Mouse (Mus musculus): Measurements from ENCODE around the gene Tle6. TPM values are rescaled to one million over a fixed set of nuclear protein-coding genes. Genes with fewer than 3 reads are reported as not detected.
A peak's percentile ranks its signal among the peaks of the same experiment; 100 is the strongest.

Tle6 gene
- polyA plus RNA-seq, 1 experiment from 2014 or later: 17.1 TPM

GRCm38 (mm10) chr10:81627836-81628220 lies 27.0 kb upstream of the Tle6 start:
- Histone ChIP-seq H3K4me1 (ENCODE audit: control insufficient read depth, insufficient read depth, low read length) (peaks cover 9% of the 10 kb centered on the region), H3K27me3 (replicated peaks; ENCODE audit: control insufficient read depth, insufficient read depth, low read length) (no peaks in the 10 kb centered on the region), H3K9ac (ENCODE audit: low read depth, low read length) (peak overlapping the region; percentile 79), H3K9me3 (ENCODE audit: control insufficient read depth, low read length) (no peaks in the 10 kb centered on the region), H3K27ac (replicated peaks; ENCODE audit: low read depth, low read length) (peak overlapping the region; percentile 92), H3K4me3 (ENCODE audit: low read depth, low read length) (peak overlapping the region; percentile 75), H3K4me2 (ENCODE audit: low read depth, low read length) (peak overlapping the region; percentile 85), H3K36me3 (ENCODE audit: control insufficient read depth, insufficient read depth, low read length) (peaks cover 30% of the 10 kb centered on the region)
- WGBS: 48% methylated on average over 7 of the region's 7 CpGs
- DNase-seq (ENCODE audit: low spot score) (no peak), ATAC-seq (ENCODE audit: low read depth) (no peak)

- WGBS: 4% methylated on average over 40 of the region's 40 CpGs
- peaks cover 36% of the 10 kb centered on the region for H3K36me3 ChIP-seq (ENCODE audit: control insufficient read depth, insufficient read depth, low read length)
- peak; percentile 99 for DNase-seq (ENCODE audit: low spot score)
- no peaks in the 10 kb centered on the region for H3K9me3 ChIP-seq (ENCODE audit: control insufficient read depth, low read length)
- H3K4me2 ChIP-seq (ENCODE audit: low read depth, low read length): peak within 1 kb of the TSS; percentile 85
- peak; percentile 92 for ATAC-seq (ENCODE audit: low read depth)
- peak within 1 kb of the TSS; percentile 79 for H3K9ac ChIP-seq (ENCODE audit: low read depth, low read length)
- H3K4me1 ChIP-seq (ENCODE audit: control insufficient read depth, insufficient read depth, low read length): peaks cover 9% of the 10 kb centered on the region
- H3K4me3 ChIP-seq (ENCODE audit: low read depth, low read length): peak within 1 kb of the TSS; percentile 75
- peak within 1 kb of the TSS; percentile 92 for H3K27ac ChIP-seq (replicated peaks; ENCODE audit: low read depth, low read length)
- no peaks in the 10 kb centered on the region for H3K27me3 ChIP-seq (replicated peaks; ENCODE audit: control insufficient read depth, insufficient read depth, low read length)
These were observed 26.3 kb upstream of the Tle6 start, which contains the start of gene Sirt6 for GRCm38 (mm10) chr10:81626994-81627835. Sirt6 (minus strand) TSS chr10:81627797.

GRCm38 (mm10) chr10:81626101-81626993 lies 25.5 kb upstream of the Tle6 start:
- peak overlapping the region; percentile 79 for H3K9ac ChIP-seq (ENCODE audit: low read depth, low read length)
- no peak for DNase-seq (ENCODE audit: low spot score)
- H3K4me2 ChIP-seq (ENCODE audit: low read depth, low read length): peak overlapping the region; percentile 85
- WGBS: 89% methylated on average over 22 of the region's 22 CpGs
- H3K36me3 ChIP-seq (ENCODE audit: control insufficient read depth, insufficient read depth, low read length): peaks cover 44% of the 10 kb centered on the region
- peaks cover 9% of the 10 kb centered on the region for H3K4me1 ChIP-seq (ENCODE audit: control insufficient read depth, insufficient read depth, low read length)
- no peaks in the 10 kb centered on the region for H3K27me3 ChIP-seq (replicated peaks; ENCODE audit: control insufficient read depth, insufficient read depth, low read length)
- no peak for ATAC-seq (ENCODE audit: low read depth)
- H3K4me3 ChIP-seq (ENCODE audit: low read depth, low read length): peak overlapping the region; percentile 75
- peak overlapping the region; percentile 92; the same call in 1 of the 2 replicates for H3K27ac ChIP-seq (replicated peaks; ENCODE audit: low read depth, low read length)
- no peaks in the 10 kb centered on the region for H3K9me3 ChIP-seq (ENCODE audit: control insufficient read depth, low read length)

- ATAC-seq (ENCODE audit: low read depth) (no peak), DNase-seq (ENCODE audit: low spot score) (no peak)
- Histone ChIP-seq H3K27me3 (replicated peaks; ENCODE audit: control insufficient read depth, insufficient read depth, low read length) (no peaks in the 10 kb centered on the region), H3K36me3 (ENCODE audit: control insufficient read depth, insufficient read depth, low read length) (peaks cover 49% of the 10 kb centered on the region), H3K9ac (ENCODE audit: low read depth, low read length) (no peak overlapping the region), H3K9me3 (ENCODE audit: control insufficient read depth, low read length) (no peaks in the 10 kb centered on the region), H3K4me2 (ENCODE audit: low read depth, low read length) (no peak overlapping the region), H3K27ac (replicated peaks; ENCODE audit: low read depth, low read length) (no peak overlapping the region), H3K4me3 (ENCODE audit: low read depth, low read length) (no peak overlapping the region), H3K4me1 (ENCODE audit: control insufficient read depth, insufficient read depth, low read length) (peaks cover 9% of the 10 kb centered on the region)
- whole genome bisulfite sequencing: 80% methylated on average over 4 of the region's 8 CpGs
These were observed 22.6 kb upstream of the Tle6 start for GRCm38 (mm10) chr10:81623441-81623840.

- H3K27me3 ChIP-seq (replicated peaks; ENCODE audit: control insufficient read depth, insufficient read depth, low read length): no peaks in the 10 kb centered on the region
- no peak overlapping the region for H3K4me2 ChIP-seq (ENCODE audit: low read depth, low read length)
- DNase-seq (ENCODE audit: low spot score) (no peak), ATAC-seq (ENCODE audit: low read depth) (no peak)
- no peak overlapping the region for H3K27ac ChIP-seq (replicated peaks; ENCODE audit: low read depth, low read length)
- H3K9me3 ChIP-seq (ENCODE audit: control insufficient read depth, low read length): no peaks in the 10 kb centered on the region
- peaks cover 48% of the 10 kb centered on the region for H3K36me3 ChIP-seq (ENCODE audit: control insufficient read depth, insufficient read depth, low read length)
- 65% methylated on average over 9 of the region's 9 CpGs for WGBS
- no peaks in the 10 kb centered on the region for H3K4me1 ChIP-seq (ENCODE audit: control insufficient read depth, insufficient read depth, low read length)
- H3K9ac ChIP-seq (ENCODE audit: low read depth, low read length): no peak overlapping the region
- no peak overlapping the region for H3K4me3 ChIP-seq (ENCODE audit: low read depth, low read length)
These were observed 19.9 kb upstream of the Tle6 start for GRCm38 (mm10) chr10:81620786-81621185.

- WGBS: 66% methylated on average over 5 of the region's 5 CpGs
- H3K36me3 ChIP-seq (ENCODE audit: control insufficient read depth, insufficient read depth, low read length): peaks cover 40% of the 10 kb centered on the region
These were observed 19.1 kb upstream of the Tle6 start for GRCm38 (mm10) chr10:81619976-81620375.

GRCm38 (mm10) chr10:81615486-81615885 lies 14.6 kb upstream of the Tle6 start:
- Histone ChIP-seq H3K27me3 (replicated peaks; ENCODE audit: control insufficient read depth, insufficient read depth, low read length) (no peaks in the 10 kb centered on the region), H3K9me3 (ENCODE audit: control insufficient read depth, low read length) (0 out of 2 replicates have a peak, but pooled peaks cover 8% of the 10 kb centered on the region), H3K27ac (replicated peaks; ENCODE audit: low read depth, low read length) (no peak overlapping the region), H3K4me1 (ENCODE audit: control insufficient read depth, insufficient read depth, low read length) (no peaks in the 10 kb centered on the region), H3K4me3 (ENCODE audit: low read depth, low read length) (no peak overlapping the region), H3K36me3 (ENCODE audit: control insufficient read depth, insufficient read depth, low read length) (no peaks in the 10 kb centered on the region), H3K4me2 (ENCODE audit: low read depth, low read length) (no peak overlapping the region), H3K9ac (ENCODE audit: low read depth, low read length) (no peak overlapping the region)
- DNase-seq (ENCODE audit: low spot score): no peak
- ATAC-seq (ENCODE audit: low read depth): no peak
- 55% methylated on average over 5 of the region's 6 CpGs for WGBS

More at GRCm38 (mm10) chr10:81619976-81620375, 19.1 kb upstream of the Tle6 start:
- H3K27ac ChIP-seq (replicated peaks; ENCODE audit: low read depth, low read length): peak overlapping the region; percentile 28; the same call in 1 of the 2 replicates
- H3K9ac ChIP-seq (ENCODE audit: low read depth, low read length): no peak overlapping the region
- H3K9me3 ChIP-seq (ENCODE audit: control insufficient read depth, low read length): no peaks in the 10 kb centered on the region
- no peak overlapping the region for H3K4me3 ChIP-seq (ENCODE audit: low read depth, low read length)
- ATAC-seq (ENCODE audit: low read depth) (no peak), DNase-seq (ENCODE audit: low spot score) (no peak)
- H3K4me1 ChIP-seq (ENCODE audit: control insufficient read depth, insufficient read depth, low read length): no peaks in the 10 kb centered on the region
- H3K4me2 ChIP-seq (ENCODE audit: low read depth, low read length): no peak overlapping the region
- H3K27me3 ChIP-seq (replicated peaks; ENCODE audit: control insufficient read depth, insufficient read depth, low read length): no peaks in the 10 kb centered on the region

GRCm38 (mm10) chr10:81612779-81613178 lies 11.9 kb upstream of the Tle6 start:
- WGBS: 58% methylated on average over 3 of the region's 3 CpGs
- ATAC-seq (ENCODE audit: low read depth): no peak

More at GRCm38 (mm10) chr10:81612779-81613178, 11.9 kb upstream of the Tle6 start:
- Histone ChIP-seq H3K4me1 (ENCODE audit: control insufficient read depth, insufficient read depth, low read length) (no peaks in the 10 kb centered on the region), H3K4me3 (ENCODE audit: low read depth, low read length) (no peak overlapping the region), H3K4me2 (ENCODE audit: low read depth, low read length) (no peak overlapping the region), H3K36me3 (ENCODE audit: control insufficient read depth, insufficient read depth, low read length) (0 out of 2 replicates have a peak, but pooled peaks cover 4% of the 10 kb centered on the region), H3K9me3 (ENCODE audit: control insufficient read depth, low read length) (0 out of 2 replicates have a peak, but pooled peaks cover 8% of the 10 kb centered on the region), H3K27me3 (replicated peaks; ENCODE audit: control insufficient read depth, insufficient read depth, low read length) (no peaks in the 10 kb centered on the region), H3K27ac (replicated peaks; ENCODE audit: low read depth, low read length) (no peak overlapping the region), H3K9ac (ENCODE audit: low read depth, low read length) (no peak overlapping the region)
- no peak for DNase-seq (ENCODE audit: low spot score)

All from embryonic facial prominence, embryonic 14.5 days (tissue).